Mouse (Mus musculus): ENCODE data around the gene Cdkl2. TPM values are rescaled to one million over a fixed set of nuclear protein-coding genes. Genes with fewer than 3 reads are reported as not detected.

Cdkl2 gene
- total and polyA plus RNA-seq, 3 experiments, result 0.51 to 1.0 (median 0.54) TPM

- dilution Hi-C loops (cut with MboI; ENCODE audit: extremely low pct_ligation_motif_present, extremely low pct_unique_long_range_greater_than_20kb, low sequenced_read_pairs), result no loop called here
- no peak overlapping the region for H3K4me3 ChIP-seq (replicated peaks in 1 of 3; ENCODE audit: low read depth in 2 of 3, low read length in 2 of 3, poor library complexity in 1 of 3)
- peaks cover 17% of the 10 kb centered on the region for H3K79me2 ChIP-seq (replicated peaks; ENCODE audit: control insufficient read depth, extremely low read depth, insufficient read depth, poor library complexity, severe bottlenecking)
- no peaks in the 10 kb centered on the region for H3K27me3 ChIP-seq (replicated peaks)
- no peak overlapping the region for H3K9ac ChIP-seq (ENCODE audit: insufficient read depth, low read depth)
- no peak overlapping the region for H3K27ac ChIP-seq (ENCODE audit: insufficient read depth, low read depth)
- no peaks in the 10 kb centered on the region for H3K9me3 ChIP-seq (replicated peaks; ENCODE audit: low read length)
- peaks cover 7 to 32% of the 10 kb centered on the region in 2 experiments; a peak in 3 of 4 replicates for H3K4me1 ChIP-seq (ENCODE audit: control insufficient read depth in 1 of 2, insufficient read depth in 2 of 2)
- DNase-seq (ENCODE audit: extremely low read depth), result no peak
- no peak for TF ChIP-seq CHD2 (IDR thresholded peaks at IDR 0.05; ENCODE audit: low read length)
- TF ChIP-seq ETS1 (conservative IDR thresholded peaks at IDR 0.05; ENCODE audit: low read depth, low read length), result no peak
- TF ChIP-seq MEF2A (IDR thresholded peaks at IDR 0.05; ENCODE audit: borderline replicate concordance, low read depth, low read length), result no peak
- TF ChIP-seq MXI1 (IDR thresholded peaks at IDR 0.05; ENCODE audit: low read depth, low read length), result no peak
- no peak for TF ChIP-seq TBP (conservative IDR thresholded peaks at IDR 0.05; ENCODE audit: low read depth, low read length)
- TF ChIP-seq BHLHE40 (IDR thresholded peaks at IDR 0.05; ENCODE audit: low read depth, low read length), result no peak
- TF ChIP-seq HCFC1 (IDR thresholded peaks at IDR 0.05; ENCODE audit: low read depth, low read length), result no peak
- TF ChIP-seq GABPA (IDR thresholded peaks at IDR 0.05; ENCODE audit: insufficient replicate concordance, low read depth, low read length), result no peak
- TF ChIP-seq MYC (IDR thresholded peaks at IDR 0.05; ENCODE audit: low read depth, low read length), result no peak
- no peak for TF ChIP-seq RAD21 (IDR thresholded peaks at IDR 0.05; ENCODE audit: low read depth, low read length)
- no peak for TF ChIP-seq PAX5 (IDR thresholded peaks at IDR 0.05; ENCODE audit: low read length)
- TF ChIP-seq CHD1 (IDR thresholded peaks at IDR 0.05; ENCODE audit: low read depth, low read length), result no peak
- TF ChIP-seq SIN3A (IDR thresholded peaks at IDR 0.05; ENCODE audit: low read length), result no peak
- TF ChIP-seq EP300 (IDR thresholded peaks at IDR 0.05; ENCODE audit: low read length), result no peak
- TF ChIP-seq TCF12 (IDR thresholded peaks at IDR 0.05; ENCODE audit: low read depth, low read length), result no peak
- no peak for TF ChIP-seq MAFK (IDR thresholded peaks at IDR 0.05; ENCODE audit: insufficient replicate concordance, low read length)
- H3K36me3 ChIP-seq (replicated peaks in 1 of 2; ENCODE audit: control insufficient read depth in 1 of 2, insufficient read depth in 1 of 2, low read length in 1 of 2), result peaks cover 24 to 37% of the 10 kb centered on the region in 2 experiments
- in situ Hi-C loops (cut with MboI; ENCODE audit: low pct_ligation_motif_present, low pct_unique_long_range_greater_than_20kb, low sequenced_read_pairs), result no loop called here
- no peak overlapping the region for H3K4me2 ChIP-seq (ENCODE audit: insufficient read depth, low read depth, poor library complexity, severe bottlenecking)
Measured at GRCm38 (mm10) chr5:91959096-91959495, 84.6 kb downstream of the Cdkl2 start.

DNA sequence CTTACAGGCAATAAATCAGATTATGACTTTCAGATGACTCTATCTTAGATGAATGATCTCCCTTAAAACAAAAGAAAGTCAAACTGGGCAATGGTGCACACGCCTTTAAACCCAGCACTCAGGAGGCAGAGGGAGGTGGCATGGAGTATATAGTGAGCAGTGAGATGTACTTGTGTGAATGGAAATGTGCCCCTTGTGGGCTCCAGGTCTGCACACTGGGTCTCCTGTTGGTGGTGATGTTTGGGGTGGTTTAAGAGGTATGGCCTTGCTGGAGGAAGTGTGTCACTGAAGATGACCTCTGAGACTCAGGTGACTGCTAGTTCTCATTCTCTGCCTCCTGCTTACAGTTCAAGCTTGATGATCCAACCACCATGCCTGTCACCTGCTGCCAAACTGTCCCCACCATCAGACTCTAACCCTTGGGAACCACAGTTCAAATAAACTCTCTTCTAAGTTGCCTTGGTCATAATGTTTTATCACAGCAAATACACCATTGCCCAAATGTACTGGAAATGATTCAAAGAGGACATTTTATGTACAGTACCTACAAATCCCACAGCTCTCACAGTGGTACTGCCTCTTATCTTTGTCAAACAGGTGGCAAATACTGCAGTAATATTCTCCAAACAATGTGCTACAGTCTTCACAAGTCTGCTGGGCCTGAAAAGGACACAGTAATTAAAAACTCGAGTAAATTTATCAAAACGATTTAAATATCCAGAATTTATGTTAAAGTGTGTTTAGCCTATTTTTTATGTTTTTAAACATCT, 86.5 kb downstream of the Cdkl2 start:
- Histone ChIP-seq H3K9ac (ENCODE audit: insufficient read depth, low read depth) (no peak overlapping the region), H3K36me3 (replicated peaks in 1 of 2; ENCODE audit: control insufficient read depth in 1 of 2, insufficient read depth in 1 of 2, low read length in 1 of 2) (peaks cover 35 to 53% of the 10 kb centered on the region in 2 experiments), H3K9me3 (replicated peaks; ENCODE audit: low read length) (no peaks in the 10 kb centered on the region), H3K27ac (ENCODE audit: insufficient read depth, low read depth) (no peak overlapping the region), H3K4me1 (ENCODE audit: control insufficient read depth in 1 of 2, insufficient read depth in 2 of 2) (peaks cover 7 to 25% of the 10 kb centered on the region in 2 experiments; a peak in 3 of 4 replicates), H3K79me2 (replicated peaks; ENCODE audit: control insufficient read depth, extremely low read depth, insufficient read depth, poor library complexity, severe bottlenecking) (peaks cover 17% of the 10 kb centered on the region), H3K27me3 (replicated peaks) (no peaks in the 10 kb centered on the region), H3K4me3 (replicated peaks in 1 of 3; ENCODE audit: low read depth in 2 of 3, low read length in 2 of 3, poor library complexity in 1 of 3) (no peak overlapping the region), H3K4me2 (ENCODE audit: insufficient read depth, low read depth, poor library complexity, severe bottlenecking) (no peak overlapping the region)
- DNase-seq (ENCODE audit: extremely low read depth), result no peak
- dilution Hi-C loops (cut with MboI; ENCODE audit: extremely low pct_ligation_motif_present, extremely low pct_unique_long_range_greater_than_20kb, low sequenced_read_pairs), result no loop called here
- no peak for TF ChIP-seq E2F4 (IDR thresholded peaks at IDR 0.05; ENCODE audit: insufficient replicate concordance, low read depth, low read length)
- no peak for TF ChIP-seq NRF1 (IDR thresholded peaks at IDR 0.05; ENCODE audit: low read depth, low read length)
- no peak for TF ChIP-seq ZC3H11A (IDR thresholded peaks at IDR 0.05; ENCODE audit: low read depth, low read length)
- no peak for TF ChIP-seq PAX5 (IDR thresholded peaks at IDR 0.05; ENCODE audit: low read length)
- TF ChIP-seq RCOR1 (conservative IDR thresholded peaks at IDR 0.05; ENCODE audit: low read depth, low read length), result no peak
- no peak for TF ChIP-seq ZKSCAN1 (IDR thresholded peaks at IDR 0.05; ENCODE audit: borderline replicate concordance, low read depth, low read length)
- TF ChIP-seq GABPA (IDR thresholded peaks at IDR 0.05; ENCODE audit: insufficient replicate concordance, low read depth, low read length), result no peak
- TF ChIP-seq POLR2A (IDR thresholded peaks at IDR 0.05; ENCODE audit: low read depth, low read length), result no peak
- no peak for TF ChIP-seq CHD2 (IDR thresholded peaks at IDR 0.05; ENCODE audit: low read length)
- no peak for TF ChIP-seq CHD1 (IDR thresholded peaks at IDR 0.05; ENCODE audit: low read depth, low read length)
- no peak for TF ChIP-seq USF1 (IDR thresholded peaks at IDR 0.05; ENCODE audit: low read depth, low read length)
- in situ Hi-C loops (cut with MboI; ENCODE audit: low pct_ligation_motif_present, low pct_unique_long_range_greater_than_20kb, low sequenced_read_pairs), result no loop called here
